In the genomic region with DNA sequence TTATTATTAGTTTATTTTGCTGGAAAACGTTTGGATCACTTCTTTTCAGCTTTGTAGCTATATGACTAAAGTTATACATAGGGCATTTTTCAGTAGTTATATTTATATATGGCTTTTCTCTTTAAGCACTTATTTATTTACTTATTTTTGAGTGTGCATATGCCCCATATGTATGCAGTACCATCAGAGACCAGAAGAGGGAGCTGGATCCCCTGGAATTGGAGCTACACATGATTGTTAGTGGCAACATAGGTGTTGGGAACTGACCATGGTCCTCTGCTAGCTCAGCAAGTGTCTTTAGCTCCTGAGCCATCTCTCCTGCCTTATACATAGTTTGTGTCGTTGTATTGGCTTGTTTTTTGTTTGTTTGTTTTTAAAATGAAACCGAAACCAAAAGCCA, we compare ENCODE assay signal across 23 mouse cellular contexts. TPM values are rescaled to one million over a fixed set of nuclear protein-coding genes. Genes with fewer than 3 reads are reported as not detected.
DNase-seq lines count a peak whose midpoint lies in the region; TF ChIP-seq lines count a peak whose summit lies in the region.
"Had no signal": no experiment of that assay in that cellular context is flagged by ENCODE, and none has a peak within 500 bp of the region (broad histone marks: within the 10 kb centered on the region; RNA-seq: fewer than 3 reads in every experiment).

No protein-coding gene starts in this region.

- dilution Hi-C loops in CH12.LX (cut with MboI; ENCODE audit: extremely low pct_ligation_motif_present, extremely low pct_unique_long_range_greater_than_20kb, low sequenced_read_pairs) = no loop called here

- no peak for TF ChIP-seq EP300 in CH12.LX (IDR thresholded peaks at IDR 0.05; ENCODE audit: low read length)

- H3K4me2 ChIP-seq in CH12.LX (ENCODE audit: insufficient read depth, low read depth, poor library complexity, severe bottlenecking) = no peak overlapping the region
- H3K4me2 ChIP-seq: embryonic facial prominence, embryonic 13.5 days; heart, embryonic 15.5 days; hindbrain, embryonic 14.5 days; lung, embryonic 15.5 days; neural tube, embryonic 13.5 days had no signal

- no peaks in the 10 kb centered on the region for H3K4me1 ChIP-seq in CH12.LX (ENCODE audit: control insufficient read depth in 1 of 2, insufficient read depth in 2 of 2)
- H3K4me1 ChIP-seq: embryonic facial prominence, embryonic 13.5 days; heart, embryonic 15.5 days; lung, embryonic 15.5 days had no signal

- peaks cover 1% of the 10 kb centered on the region for H3K9me3 ChIP-seq in CH12.LX (replicated peaks; ENCODE audit: low read length)
- H3K9me3 ChIP-seq: heart, embryonic 15.5 days; lung, embryonic 15.5 days had no signal

- no peak overlapping the region for H3K4me3 ChIP-seq in layer of hippocampus, adult 2 months
- H3K4me3 ChIP-seq in CH12.LX (replicated peaks in 1 of 3; ENCODE audit: low read depth in 2 of 3, low read length in 2 of 3, poor library complexity in 1 of 3) = no peak overlapping the region
- H3K4me3 ChIP-seq: embryonic facial prominence, embryonic 13.5 days; heart, embryonic 15.5 days; lung, embryonic 15.5 days; neural tube, embryonic 13.5 days had no signal

- TF ChIP-seq CTCF in layer of hippocampus, adult 2 months (conservative IDR thresholded peaks at IDR 0.05) = peak; percentile 50
- TF ChIP-seq CTCF in CH12.LX (conservative IDR thresholded peaks at IDR 0.05 in 1 of 2, IDR thresholded peaks at IDR 0.05 in 1 of 2; ENCODE audit: low read depth in 2 of 2, low read length in 2 of 2) = peak; percentile 20 to 57; a peak in 2 of 4 replicates

- no peak for DNase-seq in layer of hippocampus, adult 2 months (ENCODE audit: low spot score in 2 of 2)
- no peak for DNase-seq in layer of hippocampus, adult 9-10 months (ENCODE audit: low spot score)
- DNase-seq in 416B (ENCODE audit: low read depth) (peak; percentile 54), CH12.LX (ENCODE audit: extremely low read depth) (peak; percentile 18), ZHBTc4 (ENCODE audit: low read depth, low spot score) (peak; percentile 85)
- no peak for DNase-seq in thymus, postnatal 36 days
- DNase-seq in right cerebral cortex, adult 18-20 months = no peak
- DNase-seq: cerebellum, adult 11 months; kidney, adult 8-10 months; right cerebral cortex, postnatal 4 days; thymus, adult 2 months had no signal

- H3K27me3 ChIP-seq in CH12.LX (replicated peaks) = no peaks in the 10 kb centered on the region

- H3K9ac ChIP-seq in CH12.LX (ENCODE audit: insufficient read depth, low read depth) = no peak overlapping the region
- H3K9ac ChIP-seq: embryonic facial prominence, embryonic 13.5 days; heart, embryonic 15.5 days; hindbrain, embryonic 14.5 days; lung, embryonic 15.5 days; neural tube, embryonic 13.5 days had no signal

- no peaks in the 10 kb centered on the region for H3K36me3 ChIP-seq in CH12.LX (replicated peaks in 1 of 2; ENCODE audit: control insufficient read depth in 1 of 2, insufficient read depth in 1 of 2, low read length in 1 of 2)
- H3K36me3 ChIP-seq: embryonic facial prominence, embryonic 13.5 days; heart, embryonic 15.5 days; lung, embryonic 15.5 days; neural tube, embryonic 13.5 days had no signal

- no peak for TF ChIP-seq POLR2A in CH12.LX (IDR thresholded peaks at IDR 0.05; ENCODE audit: low read depth, low read length)

- in situ Hi-C loops in CH12.LX (cut with MboI; ENCODE audit: low pct_ligation_motif_present, low pct_unique_long_range_greater_than_20kb, low sequenced_read_pairs) = loop anchor here (25.0 kb wide), 2 partner anchors 255 to 605 kb away; no protein-coding TSS in a partner anchor

- TF ChIP-seq RAD21 in CH12.LX (IDR thresholded peaks at IDR 0.05; ENCODE audit: low read depth, low read length) = peak; percentile 50

- H3K79me2 ChIP-seq in CH12.LX (replicated peaks; ENCODE audit: control insufficient read depth, extremely low read depth, insufficient read depth, poor library complexity, severe bottlenecking) = no peaks in the 10 kb centered on the region

- no peak overlapping the region for H3K27ac ChIP-seq in layer of hippocampus, adult 2 months
- no peak overlapping the region for H3K27ac ChIP-seq in CH12.LX (ENCODE audit: insufficient read depth, low read depth)
- H3K27ac ChIP-seq: embryonic facial prominence, embryonic 13.5 days; heart, embryonic 15.5 days; hindbrain, embryonic 14.5 days; lung, embryonic 15.5 days; neural tube, embryonic 13.5 days had no signal

TF ChIP-seq in CH12.LX, 34 proteins besides CTCF, POLR2A, EP300 and RAD21:
- TF ChIP-seq MYC (IDR thresholded peaks at IDR 0.05; ENCODE audit: low read depth, low read length) (no peak), JUN (IDR thresholded peaks at IDR 0.05; ENCODE audit: insufficient read depth, low read depth, low read length) (no peak), UBTF (IDR thresholded peaks at IDR 0.05; ENCODE audit: low read depth, low read length) (no peak), MAFK (IDR thresholded peaks at IDR 0.05; ENCODE audit: insufficient replicate concordance, low read length) (no peak), SMC3 (IDR thresholded peaks at IDR 0.05; ENCODE audit: low read depth, low read length) (peak; percentile 30; the same call in 1 of the 2 replicates), ELF1 (IDR thresholded peaks at IDR 0.05; ENCODE audit: low read depth, low read length) (no peak), RCOR1 (conservative IDR thresholded peaks at IDR 0.05; ENCODE audit: low read depth, low read length) (no peak), TCF12 (IDR thresholded peaks at IDR 0.05; ENCODE audit: low read depth, low read length) (no peak), SIN3A (IDR thresholded peaks at IDR 0.05; ENCODE audit: low read length) (no peak)

RNA-seq across cellular contexts. Expression of gene Sox21, which starts 29.5 kb away (rescaled TPM):
- total RNA-seq in layer of hippocampus, adult 2 months (2021) = 1 to 10 TPM; 7.6 to 9.7 TPM
- total RNA-seq in CH12.LX (2012; rRNA removed) = not detected in 2 replicates
- not detected in 2 replicates for total RNA-seq in CH12.LX (2014; rRNA removed)
- not detected in 2 replicates for polyA plus RNA-seq in CH12.LX (2012; ENCODE audit: insufficient read length, low read depth)
- total RNA-seq: megakaryocyte progenitor cell, adult 5-6 weeks; monocyte, adult 5-6 weeks had no signal
- polyA plus RNA-seq: heart, embryonic 15.5 days had no signal

RNA-seq across cellular contexts. Expression of gene Gm9376, which starts 59.4 kb away (rescaled TPM):
- not detected for total RNA-seq in layer of hippocampus, adult 2 months (2021)
- total RNA-seq in CH12.LX (2012; rRNA removed) (not detected in 2 replicates), CH12.LX (2014; rRNA removed) (not detected in 2 replicates)
- polyA plus RNA-seq in CH12.LX (2012; ENCODE audit: insufficient read length, low read depth) = not detected in 2 replicates
- total RNA-seq: gastrocnemius, postnatal 4 days; left cerebral cortex, adult 18-20 months; megakaryocyte progenitor cell, adult 5-6 weeks; monocyte, adult 5-6 weeks had no signal
- polyA plus RNA-seq: embryonic facial prominence, embryonic 13.5 days; frontal cortex, adult 2 months; heart, embryonic 15.5 days; hindbrain, embryonic 14.5 days; large intestine, adult 2 months; limb, embryonic 14.5 days; lung, embryonic 15.5 days; neural tube, embryonic 13.5 days; thymus, adult 2 months had no signal

Comparison
In these comparisons a context has a peak if more than half of its experiments do, and no peak if none do; other contexts are left out.
1. DNase-seq: peak in 416B (single experiment), CH12.LX (single experiment) and ZHBTc4 (single experiment); none in layer of hippocampus, adult 2 months (0 of 2), layer of hippocampus, adult 9-10 months (single experiment), thymus, postnatal 36 days (0 of 2) and right cerebral cortex, adult 18-20 months (single experiment).
2. RNA of gene Sox21, which starts 29.5 kb away (total RNA-seq): 7.6 to 9.7 TPM in layer of hippocampus, adult 2 months; not detected in CH12.LX; every median in the first group is over 4 times any median in the second.